Mouse (Mus musculus) thymus, adult 18-20 months (tissue): ENCODE results near the gene Gpr12.
"Not testable (repeated sequence)": the region's sequence is repeated elsewhere in the genome, so short reads cannot be mapped to it uniquely, and the experiment has no call there.

Experiments
- DNase-seq, 2 experiments: peaks; one replicate each; pipeline ENCODE4 v3.0.0; 2022; ENCODE audit warnings: mixed read lengths in 2 of 2

Gene Gpr12

GRCm38 (mm10) chr5:146585307-146585651 lies 240 bp upstream of the Gpr12 start:
- no peak for DNase-seq

- DNase-seq: no peak
Observed at GRCm38 (mm10) chr5:146584156-146584477, 922 bp downstream of the Gpr12 start.

- DNase-seq: no peak
Observed at GRCm38 (mm10) chr5:146576668-146577067, 8.4 kb downstream of the Gpr12 start.

- DNase-seq: not testable (repeated sequence)
Observed at GRCm38 (mm10) chr5:146572735-146573042, 12.3 kb downstream of the Gpr12 start.

GRCm38 (mm10) chr5:146571830-146572734 lies 13.0 kb downstream of the Gpr12 start:
- not testable (repeated sequence) for DNase-seq

GRCm38 (mm10) chr5:146570179-146570578 lies 14.9 kb downstream of the Gpr12 start:
- not testable (repeated sequence) for DNase-seq

GRCm38 (mm10) chr5:146567054-146567453 lies 18.0 kb downstream of the Gpr12 start:
- peak in 1 of 2 experiments; percentile 18 for DNase-seq

GRCm38 (mm10) chr5:146564259-146564658 lies 20.8 kb downstream of the Gpr12 start:
- DNase-seq: no peak

- DNase-seq: not testable (repeated sequence)
Observed at GRCm38 (mm10) chr5:146555836-146556235, 29.2 kb downstream of the Gpr12 start, which contains the start of gene Gm3415. Gm3415 (plus strand) TSS chr5:146556136.

GRCm38 (mm10) chr5:146537347-146537746 lies 47.7 kb downstream of the Gpr12 start, which contains the start of gene Gm3409:
Gm3409 (plus strand) TSS chr5:146537647.
- not testable (repeated sequence) for DNase-seq
